Mouse (Mus musculus): Measurements from ENCODE around the gene Mylk.

GRCm38 (mm10) chr16:34865373-34865772 lies 120.4 kb downstream of the Mylk start:
- TF ChIP-seq CTCF (IDR thresholded peaks at IDR 0.05; ENCODE audit: extremely low read depth, insufficient read length, insufficient replicate concordance, low read depth, low read length) = no peak
- TF ChIP-seq POLR2A (IDR thresholded peaks at IDR 0.05; ENCODE audit: low read depth, low read length) = no peak

All from small intestine, adult 2 months (tissue).